Mouse (Mus musculus) hindbrain, embryonic 12.5 days (tissue): ENCODE measurements at regions not wholly inside any gene's neighbourhood (a gene's known extent, or its start where the extent isn't known, plus 50 kb on each side); places are given as distances from the start of the nearest gene placed in this dataset.

ENCODE experiments used
- ATAC-seq: fragments of 200-750 bp; cut with Nextera tagmentation; 2 replicates; pipeline ENCODE4 v1.8.0; 2017; ENCODE audit warnings: moderate TSS enrichment; ENCODE audit not compliant: low FRiP score
- H3K27ac ChIP-seq: fragments of 300-500 bp; sonication (generic); 2 replicates; pipeline ENCODE4 v1.5.1; 2016; ENCODE audit warnings: mild to moderate bottlenecking
- H3K27me3 ChIP-seq: fragments of 300-500 bp; sonication (generic); 2 replicates; pipeline ENCODE4 v1.6.1; 2016; ENCODE audit warnings: mild to moderate bottlenecking
- H3K36me3 ChIP-seq: fragments of 300-500 bp; sonication (generic); 2 replicates; pipeline ENCODE4 v1.6.1; 2016; ENCODE audit warnings: mild to moderate bottlenecking
- H3K4me1 ChIP-seq: fragments of 300-500 bp; sonication (generic); 2 replicates; pipeline ENCODE4 v1.6.1; 2016
- H3K4me2 ChIP-seq: fragments of 300-500 bp; sonication (generic); replicated peaks from 2 replicates; pipeline ENCODE4 v1.6.1; 2016; ENCODE audit warnings: mild to moderate bottlenecking
- H3K4me3 ChIP-seq: fragments of 300-500 bp; sonication (generic); 2 replicates; pipeline ENCODE4 v1.5.1; 2016; ENCODE audit warnings: mild to moderate bottlenecking
- H3K9ac ChIP-seq: fragments of 300-500 bp; sonication (generic); 2 replicates; pipeline ENCODE4 v1.6.1; 2016; ENCODE audit warnings: mild to moderate bottlenecking, moderate library complexity
- H3K9me3 ChIP-seq: fragments of 300-500 bp; sonication (generic); replicated peaks from 2 replicates; pipeline ENCODE4 v1.6.1; 2016; ENCODE audit warnings: mild to moderate bottlenecking
- WGBS: fragments of 180-500 bp; shearing (Covaris S2); methylation state at CpG from one replicate; pipeline ENCODE4 v1.1.7; 2016; 5-methylcytosine and 5-hydroxymethylcytosine counted together

- Histone ChIP-seq H3K36me3 (no peaks in the 10 kb centered on the region), H3K9ac (no peak overlapping the region), H3K4me2 (no peak overlapping the region), H3K4me1 (peaks cover 6% of the 10 kb centered on the region; the same call in 1 of the 2 replicates), H3K9me3 (no peaks in the 10 kb centered on the region), H3K27ac (no peak overlapping the region), H3K4me3 (no peak overlapping the region), H3K27me3 (no peaks in the 10 kb centered on the region)
- ATAC-seq: no peak
- 82% methylated on average over 3 of the region's 3 CpGs for WGBS
These were observed 159.2 kb upstream of the Zfp706 start for GRCm38 (mm10) chr15:37166744-37167143.

- ATAC-seq: no peak
- no peak overlapping the region for H3K4me3 ChIP-seq
- H3K27ac ChIP-seq: no peak overlapping the region
- no peaks in the 10 kb centered on the region for H3K27me3 ChIP-seq
- no peaks in the 10 kb centered on the region for H3K36me3 ChIP-seq
- H3K4me1 ChIP-seq: peaks cover 6% of the 10 kb centered on the region; the same call in 1 of the 2 replicates
- WGBS: 25% methylated on average over 12 of the region's 12 CpGs
- no peaks in the 10 kb centered on the region for H3K9me3 ChIP-seq
- no peak overlapping the region for H3K9ac ChIP-seq
- H3K4me2 ChIP-seq: no peak overlapping the region
These were observed 158.4 kb upstream of the Zfp706 start for GRCm38 (mm10) chr15:37165887-37166507.

DNA sequence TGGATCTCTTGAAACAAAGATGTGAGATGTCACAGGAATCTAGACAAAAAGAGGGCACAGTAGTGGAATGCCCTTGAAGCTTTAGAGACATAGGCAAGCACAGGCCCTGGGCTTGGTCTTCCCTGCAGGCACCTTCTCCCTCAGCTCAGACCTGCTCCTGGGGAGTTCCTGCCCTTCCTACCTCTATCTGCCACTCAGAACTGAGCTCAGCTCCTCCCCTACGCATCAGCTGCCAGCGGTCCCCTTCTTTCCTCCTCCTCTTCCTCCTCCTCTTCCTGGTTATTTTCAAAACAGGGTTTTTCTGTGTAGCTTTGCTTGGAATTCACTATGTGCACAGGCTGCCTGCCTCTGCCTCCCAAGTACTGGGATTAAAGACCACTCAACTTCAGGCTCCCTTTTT lies 157.6 kb upstream of the Zfp706 start:
- H3K4me2 ChIP-seq: no peak overlapping the region

GRCm38 (mm10) chr15:37164191-37165135 lies 156.9 kb upstream of the Zfp706 start:
- no peaks in the 10 kb centered on the region for H3K27me3 ChIP-seq
- ATAC-seq: no peak
- H3K4me1 ChIP-seq: peaks cover 7% of the 10 kb centered on the region
- 34% methylated on average over 15 of the region's 15 CpGs for WGBS
- H3K9me3 ChIP-seq: no peaks in the 10 kb centered on the region
- no peak overlapping the region for H3K27ac ChIP-seq
- H3K4me3 ChIP-seq: no peak overlapping the region
- no peak overlapping the region for H3K4me2 ChIP-seq
- no peak overlapping the region for H3K9ac ChIP-seq
- H3K36me3 ChIP-seq: no peaks in the 10 kb centered on the region

More for the DNA sequence above, 157.6 kb upstream of the Zfp706 start:
- Histone ChIP-seq H3K27me3 (no peaks in the 10 kb centered on the region), H3K4me3 (no peak overlapping the region), H3K9me3 (no peaks in the 10 kb centered on the region), H3K36me3 (no peaks in the 10 kb centered on the region), H3K4me1 (peaks cover 6% of the 10 kb centered on the region; the same call in 1 of the 2 replicates), H3K27ac (no peak overlapping the region), H3K9ac (no peak overlapping the region)
- no peak for ATAC-seq
- 35% methylated on average over 2 of the region's 2 CpGs for WGBS

GRCm38 (mm10) chr15:37159956-37160355 lies 152.4 kb upstream of the Zfp706 start:
- Histone ChIP-seq H3K4me3 (no peak overlapping the region), H3K27ac (no peak overlapping the region), H3K27me3 (no peaks in the 10 kb centered on the region), H3K9ac (no peak overlapping the region), H3K36me3 (no peaks in the 10 kb centered on the region), H3K9me3 (no peaks in the 10 kb centered on the region), H3K4me2 (no peak overlapping the region), H3K4me1 (peaks cover 4% of the 10 kb centered on the region; the same call in 1 of the 2 replicates)
- WGBS: 77% methylated on average over 4 of the region's 4 CpGs
- ATAC-seq: no peak

GRCm38 (mm10) chr15:37159349-37159748 lies 151.8 kb upstream of the Zfp706 start:
- no peak overlapping the region for H3K27ac ChIP-seq
- no peak overlapping the region for H3K9ac ChIP-seq
- H3K4me3 ChIP-seq: no peak overlapping the region
- ATAC-seq: no peak
- H3K27me3 ChIP-seq: no peaks in the 10 kb centered on the region
- H3K9me3 ChIP-seq: no peaks in the 10 kb centered on the region
- H3K36me3 ChIP-seq: no peaks in the 10 kb centered on the region
- no peak overlapping the region for H3K4me2 ChIP-seq
- H3K4me1 ChIP-seq: peaks cover 4% of the 10 kb centered on the region; the same call in 1 of the 2 replicates
- WGBS: 11% methylated on average over 4 of the region's 4 CpGs

- Histone ChIP-seq H3K4me1 (peaks cover 4% of the 10 kb centered on the region; the same call in 1 of the 2 replicates), H3K27me3 (no peaks in the 10 kb centered on the region), H3K27ac (no peak overlapping the region), H3K4me2 (no peak overlapping the region), H3K4me3 (no peak overlapping the region), H3K9ac (no peak overlapping the region), H3K36me3 (no peaks in the 10 kb centered on the region), H3K9me3 (no peaks in the 10 kb centered on the region)
- 62% methylated on average over 4 of the region's 4 CpGs for WGBS
- no peak for ATAC-seq
These were observed 149.8 kb upstream of the Zfp706 start for GRCm38 (mm10) chr15:37157386-37157785.

- no peak overlapping the region for H3K27ac ChIP-seq
- H3K9me3 ChIP-seq: no peaks in the 10 kb centered on the region
- no peak overlapping the region for H3K9ac ChIP-seq
- H3K4me1 ChIP-seq: peaks cover 4% of the 10 kb centered on the region; the same call in 1 of the 2 replicates
- no peaks in the 10 kb centered on the region for H3K36me3 ChIP-seq
- 90% methylated on average over 4 of the region's 4 CpGs for WGBS
- ATAC-seq: no peak
- no peak overlapping the region for H3K4me2 ChIP-seq
- H3K4me3 ChIP-seq: no peak overlapping the region
- no peaks in the 10 kb centered on the region for H3K27me3 ChIP-seq
These were observed 147.4 kb upstream of the Zfp706 start for GRCm38 (mm10) chr15:37154934-37155333.

GRCm38 (mm10) chr15:37153177-37153576 lies 145.6 kb upstream of the Zfp706 start:
- no peak for ATAC-seq
- Histone ChIP-seq H3K36me3 (no peaks in the 10 kb centered on the region), H3K4me3 (no peak overlapping the region), H3K4me2 (no peak overlapping the region), H3K27me3 (no peaks in the 10 kb centered on the region), H3K9me3 (no peaks in the 10 kb centered on the region), H3K4me1 (no peaks in the 10 kb centered on the region), H3K27ac (no peak overlapping the region), H3K9ac (no peak overlapping the region)
- 89% methylated on average over 6 of the region's 6 CpGs for WGBS

- WGBS: 1% methylated on average over 35 of the region's 35 CpGs
- peak; percentile 67 for ATAC-seq
- Histone ChIP-seq H3K27ac (peak overlapping the region; percentile 86), H3K9ac (peak overlapping the region; percentile 77), H3K4me2 (peak overlapping the region; percentile 66), H3K4me1 (peaks cover 17% of the 10 kb centered on the region), H3K36me3 (no peaks in the 10 kb centered on the region), H3K27me3 (no peaks in the 10 kb centered on the region), H3K9me3 (no peaks in the 10 kb centered on the region), H3K4me3 (peak overlapping the region; percentile 48)
These were observed 128.1 kb upstream of the Zfp706 start for GRCm38 (mm10) chr15:37135590-37136164.

DNA sequence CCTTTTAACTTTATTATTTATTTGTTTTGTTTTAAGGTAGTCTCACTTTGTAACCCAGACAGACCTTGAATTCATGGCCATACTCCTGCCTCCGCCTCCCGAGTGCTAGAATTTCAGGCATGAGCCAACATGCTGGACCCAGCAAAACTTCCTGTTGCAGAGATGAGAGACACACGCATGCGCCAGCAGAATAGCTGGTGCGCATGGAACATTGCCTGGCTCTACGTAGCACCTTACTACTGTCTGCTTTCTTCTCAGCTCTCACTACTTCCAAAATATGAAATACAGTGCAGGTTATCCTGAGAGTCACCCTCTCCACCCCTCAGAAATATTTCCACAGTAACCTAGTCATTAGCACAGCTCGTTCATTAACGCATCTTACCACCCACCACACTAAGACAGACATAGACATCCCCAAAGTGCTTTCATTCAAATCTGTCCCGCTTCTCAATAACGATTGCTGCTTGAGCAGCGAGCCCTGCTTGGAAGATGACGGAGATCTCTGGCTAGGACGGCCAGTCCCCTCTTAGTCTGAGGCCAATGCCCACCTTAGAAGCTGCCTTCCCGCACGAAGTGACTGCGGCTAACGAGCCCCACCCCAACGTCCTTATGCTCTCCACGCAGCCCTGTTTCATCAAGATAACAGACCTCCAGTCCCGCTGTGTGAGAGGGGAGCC lies 127.5 kb upstream of the Zfp706 start:
- no peaks in the 10 kb centered on the region for H3K9me3 ChIP-seq
- H3K27me3 ChIP-seq: no peaks in the 10 kb centered on the region
- peaks cover 17% of the 10 kb centered on the region for H3K4me1 ChIP-seq
- H3K4me2 ChIP-seq: peak overlapping the region; percentile 66
- H3K4me3 ChIP-seq: peak overlapping the region; percentile 48
- H3K36me3 ChIP-seq: no peaks in the 10 kb centered on the region
- peak overlapping the region; percentile 77 for H3K9ac ChIP-seq
- peak overlapping the region; percentile 86 for H3K27ac ChIP-seq
- ATAC-seq: peak; percentile 75
- WGBS: 25% methylated on average over 20 of the region's 20 CpGs

GRCm38 (mm10) chr15:37134386-37134785 lies 126.8 kb upstream of the Zfp706 start:
- ATAC-seq: no peak
- H3K36me3 ChIP-seq: no peaks in the 10 kb centered on the region
- H3K27ac ChIP-seq: no peak overlapping the region
- H3K4me2 ChIP-seq: no peak overlapping the region
- no peaks in the 10 kb centered on the region for H3K27me3 ChIP-seq
- H3K9ac ChIP-seq: no peak overlapping the region
- WGBS: 31% methylated on average over 4 of the region's 4 CpGs
- no peaks in the 10 kb centered on the region for H3K9me3 ChIP-seq
- peaks cover 17% of the 10 kb centered on the region for H3K4me1 ChIP-seq
- no peak overlapping the region for H3K4me3 ChIP-seq
